Mouse (Mus musculus) embryonic facial prominence, embryonic 10.5 days (tissue): Measurements from ENCODE around the gene Kcng4. TPM values are rescaled to one million over a fixed set of nuclear protein-coding genes. Genes with fewer than 3 reads are reported as not detected.
A peak's percentile ranks its signal among the peaks of the same experiment; 100 is the strongest.

Source experiments
- DNase-seq: peaks from one replicate; pipeline ENCODE4 v3.0.0-alpha.2; 2017; ENCODE audit warnings: low spot score
- H3K27ac ChIP-seq: fragments of 300-500 bp; sonication (generic); replicated peaks from 2 replicates; pipeline ENCODE4 v1.5.1; 2016; ENCODE audit warnings: mild to moderate bottlenecking
- H3K27me3 ChIP-seq: fragments of 300-500 bp; sonication (generic); replicated peaks from 2 replicates; pipeline ENCODE4 v1.6.1; 2016; ENCODE audit warnings: low read depth, mild to moderate bottlenecking; ENCODE audit not compliant: poor library complexity, severe bottlenecking
- H3K36me3 ChIP-seq: fragments of 300-500 bp; sonication (generic); replicated peaks from 2 replicates; pipeline ENCODE4 v1.6.1; 2016; ENCODE audit warnings: mild to moderate bottlenecking, moderate library complexity
- H3K4me1 ChIP-seq: fragments of 300-500 bp; sonication (generic); 2 replicates; pipeline ENCODE4 v1.6.1; 2016
- H3K4me3 ChIP-seq: fragments of 300-500 bp; sonication (generic); 2 replicates; pipeline ENCODE4 v1.5.1; 2016; ENCODE audit warnings: mild to moderate bottlenecking, moderate library complexity
- H3K9me3 ChIP-seq: fragments of 300-500 bp; sonication (generic); 2 replicates; pipeline ENCODE4 v1.6.1; 2016; ENCODE audit warnings: mild to moderate bottlenecking
- WGBS: fragments of 180-500 bp; shearing (Covaris S2); methylation state at CpG from one replicate; pipeline ENCODE4 v1.1.7; 2016; 5-methylcytosine and 5-hydroxymethylcytosine counted together
- polyA plus RNA-seq: library from polyadenylated mRNA; unstranded; fragments of >200 nt; fragmentation: Nextera tagmentation; extraction: Ambion mirVana; gene quantifications from 2 replicates; pipeline ENCODE4 v1.2.1, GENCODE M21; 2016

The Kcng4 gene
- polyA plus RNA-seq, 1 experiment from 2014 or later, result 0.22 TPM

DNA sequence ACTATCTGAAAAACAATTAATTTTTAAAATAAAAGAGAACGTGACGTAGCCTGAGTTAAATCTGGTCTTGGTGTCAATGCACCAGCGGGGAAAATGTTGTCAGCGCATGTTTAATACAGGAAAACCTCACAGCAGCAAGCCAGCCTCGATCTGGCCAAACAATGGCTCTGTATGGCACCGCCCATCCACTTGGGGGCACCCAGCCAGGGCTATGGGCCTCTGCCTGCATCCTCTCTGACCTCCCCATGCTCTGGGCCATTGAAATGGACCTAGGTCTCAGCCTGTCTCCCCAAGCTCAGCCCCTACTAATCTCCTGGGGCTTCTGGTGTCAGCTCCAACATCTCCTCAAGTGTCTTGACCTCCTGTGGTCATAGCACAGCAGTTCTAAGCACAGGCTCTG lies 26.4 kb upstream of the Kcng4 start:
- 77% methylated on average over 6 of the region's 6 CpGs for WGBS
- H3K4me1 ChIP-seq, result peaks cover 69% of the 10 kb centered on the region
- DNase-seq, result no peak

DNA sequence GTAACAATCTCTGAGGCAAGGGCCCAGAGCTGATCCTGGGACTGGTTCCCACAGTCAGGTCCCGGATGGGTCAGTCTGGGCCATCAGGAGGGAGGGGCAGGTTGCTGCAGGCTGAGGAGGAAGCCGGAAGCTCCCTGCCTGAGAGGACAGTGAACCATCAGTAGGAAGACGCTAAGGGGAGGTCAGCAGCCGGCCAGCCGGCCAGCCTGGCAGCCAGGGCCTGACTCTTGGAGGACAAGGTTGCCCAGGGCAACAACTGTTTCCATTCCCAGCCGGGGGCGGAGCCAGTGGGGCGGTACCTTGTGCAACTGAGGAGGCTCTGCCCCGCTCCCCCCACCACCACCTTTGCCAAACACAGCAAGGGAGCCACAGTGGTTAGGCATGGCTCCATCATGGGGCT lies 25.6 kb upstream of the Kcng4 start:
- Histone ChIP-seq H3K4me3 (peak overlapping the region; percentile 32), H3K36me3 (no peaks in the 10 kb centered on the region), H3K4me1 (peaks cover 63% of the 10 kb centered on the region), H3K27me3 (peaks cover 9% of the 10 kb centered on the region), H3K9me3 (peaks cover 5% of the 10 kb centered on the region; the same call in 1 of the 2 replicates), H3K27ac (peak overlapping the region; percentile 82)
- 6% methylated on average over 9 of the region's 9 CpGs for WGBS
- DNase-seq, result peak; percentile 79

More for the DNA sequence above, 26.4 kb upstream of the Kcng4 start:
- Histone ChIP-seq H3K27me3 (peaks cover 18% of the 10 kb centered on the region), H3K9me3 (peaks cover 5% of the 10 kb centered on the region; the same call in 1 of the 2 replicates), H3K4me3 (no peak overlapping the region), H3K36me3 (no peaks in the 10 kb centered on the region), H3K27ac (no peak overlapping the region)

DNA sequence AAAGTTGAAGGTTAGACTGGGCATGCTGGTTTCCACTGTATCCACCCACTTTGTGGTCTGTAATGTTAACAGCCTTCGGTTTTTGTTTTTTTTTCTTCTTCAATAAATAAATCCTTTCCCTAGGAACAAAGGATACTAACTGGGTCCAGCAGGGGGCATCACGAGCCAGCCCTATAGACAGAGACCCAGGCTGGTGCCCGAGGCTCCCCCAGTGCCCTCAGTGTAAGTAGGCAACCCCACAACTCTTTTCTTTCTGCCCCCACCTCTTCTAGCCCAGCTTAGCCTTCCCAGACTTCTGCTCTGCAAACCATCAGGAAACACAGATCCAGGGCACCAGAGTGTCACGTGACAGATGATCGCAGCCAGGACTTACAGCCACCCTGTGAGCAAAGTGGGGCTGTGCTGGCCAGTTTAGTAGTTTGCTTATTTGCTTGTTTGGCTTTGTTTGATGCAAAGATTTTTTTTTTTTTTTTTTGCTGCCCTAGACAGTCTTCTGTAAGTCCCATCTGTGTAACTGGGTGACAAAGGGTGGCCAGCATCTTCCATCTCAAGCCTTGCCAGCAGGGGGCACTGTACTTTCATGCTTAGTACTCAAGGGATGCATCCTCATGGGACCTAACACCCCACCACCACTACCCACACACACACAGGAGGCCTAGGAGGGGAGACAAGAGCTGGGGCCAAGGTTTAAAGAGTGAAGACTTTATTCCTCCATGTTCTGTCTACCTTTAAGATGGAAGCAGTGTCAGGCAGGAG lies 21.4 kb upstream of the Kcng4 start:
- Histone ChIP-seq H3K4me3 (no peak overlapping the region), H3K4me1 (peaks cover 36% of the 10 kb centered on the region), H3K27ac (no peak overlapping the region), H3K27me3 (no peaks in the 10 kb centered on the region), H3K36me3 (no peaks in the 10 kb centered on the region), H3K9me3 (peaks cover 5% of the 10 kb centered on the region; the same call in 1 of the 2 replicates)
- WGBS, result 58% methylated on average over 5 of the region's 5 CpGs
- DNase-seq, result peak; percentile 30

DNA sequence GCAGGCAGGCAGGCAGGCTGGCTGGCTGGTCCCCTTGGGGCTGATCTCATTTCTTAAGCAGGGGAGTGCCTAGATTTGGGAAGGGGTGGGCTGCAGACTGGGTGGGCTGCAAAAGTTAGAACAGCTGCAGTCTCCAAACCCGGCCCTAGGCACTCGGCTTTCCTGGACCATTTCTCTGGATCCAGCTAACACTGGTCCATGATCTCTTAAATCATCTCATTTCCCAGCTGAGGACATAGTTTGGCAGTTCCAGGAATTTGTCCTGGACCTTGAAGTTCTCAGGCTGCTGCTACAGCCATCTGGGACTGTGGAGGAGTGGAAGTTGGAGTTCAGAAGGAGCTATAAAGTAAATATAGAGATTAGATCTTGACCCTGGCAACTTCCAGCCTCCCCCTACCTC lies 15.8 kb upstream of the Kcng4 start:
- Histone ChIP-seq H3K27me3 (no peaks in the 10 kb centered on the region), H3K4me1 (peaks cover 20% of the 10 kb centered on the region), H3K36me3 (no peaks in the 10 kb centered on the region), H3K9me3 (0 out of 2 replicates have a peak, but pooled peaks cover 3% of the 10 kb centered on the region), H3K4me3 (no peak overlapping the region), H3K27ac (no peak overlapping the region)
- DNase-seq, result no peak
- 43% methylated on average over 2 of the region's 2 CpGs for WGBS

DNA sequence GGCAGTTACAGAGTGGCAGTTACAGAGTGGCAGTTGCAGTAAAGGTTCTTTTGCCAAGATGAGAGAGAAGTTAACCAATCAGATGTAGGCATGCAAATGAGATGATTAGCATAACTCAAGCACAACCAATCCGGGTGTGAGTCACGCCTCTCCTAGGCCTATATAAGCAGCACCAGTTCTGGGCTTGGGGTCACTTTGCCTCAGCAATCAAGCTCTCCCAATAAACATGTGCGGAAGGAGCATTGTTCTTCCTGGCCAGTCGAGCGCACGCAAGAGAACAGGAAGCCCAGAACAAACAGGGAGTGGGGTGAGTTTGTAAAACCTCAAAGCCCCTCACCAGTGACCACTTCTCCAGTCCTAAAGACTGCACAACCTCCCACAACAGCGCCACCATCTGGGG lies 11.4 kb upstream of the Kcng4 start:
- Histone ChIP-seq H3K9me3 (peaks cover 4% of the 10 kb centered on the region; the same call in 1 of the 2 replicates), H3K27ac (no peak overlapping the region), H3K4me1 (peaks cover 14% of the 10 kb centered on the region), H3K4me3 (no peak overlapping the region), H3K27me3 (no peaks in the 10 kb centered on the region), H3K36me3 (no peaks in the 10 kb centered on the region)
- 87% methylated on average over 7 of the region's 7 CpGs for WGBS
- no peak for DNase-seq

DNA sequence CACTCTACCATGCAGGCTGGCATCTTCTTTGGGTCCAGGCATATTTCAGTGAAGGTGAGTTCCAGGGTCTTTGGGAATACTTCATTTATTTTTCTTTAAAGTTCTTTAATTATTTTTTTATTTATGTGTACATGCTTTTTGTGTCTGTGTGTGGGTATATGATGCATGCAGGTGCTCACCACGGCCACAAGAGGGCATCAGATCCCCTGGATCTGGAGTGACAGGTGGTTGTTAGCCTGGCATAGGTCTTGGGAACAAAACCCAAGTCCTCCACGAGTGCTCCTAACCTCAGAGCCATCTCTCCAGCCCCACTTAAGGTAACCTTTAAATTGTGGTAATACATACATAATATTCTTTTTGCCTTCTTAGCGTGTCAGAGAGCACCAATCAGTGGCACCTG lies 10.7 kb upstream of the Kcng4 start:
- H3K27ac ChIP-seq, result no peak overlapping the region
- DNase-seq, result no peak
- peaks cover 5% of the 10 kb centered on the region; the same call in 1 of the 2 replicates for H3K9me3 ChIP-seq
- peaks cover 7% of the 10 kb centered on the region for H3K4me1 ChIP-seq
- no peaks in the 10 kb centered on the region for H3K36me3 ChIP-seq
- H3K4me3 ChIP-seq, result no peak overlapping the region
- WGBS, result 79% methylated on average over 3 of the region's 3 CpGs
- H3K27me3 ChIP-seq, result no peaks in the 10 kb centered on the region

DNA sequence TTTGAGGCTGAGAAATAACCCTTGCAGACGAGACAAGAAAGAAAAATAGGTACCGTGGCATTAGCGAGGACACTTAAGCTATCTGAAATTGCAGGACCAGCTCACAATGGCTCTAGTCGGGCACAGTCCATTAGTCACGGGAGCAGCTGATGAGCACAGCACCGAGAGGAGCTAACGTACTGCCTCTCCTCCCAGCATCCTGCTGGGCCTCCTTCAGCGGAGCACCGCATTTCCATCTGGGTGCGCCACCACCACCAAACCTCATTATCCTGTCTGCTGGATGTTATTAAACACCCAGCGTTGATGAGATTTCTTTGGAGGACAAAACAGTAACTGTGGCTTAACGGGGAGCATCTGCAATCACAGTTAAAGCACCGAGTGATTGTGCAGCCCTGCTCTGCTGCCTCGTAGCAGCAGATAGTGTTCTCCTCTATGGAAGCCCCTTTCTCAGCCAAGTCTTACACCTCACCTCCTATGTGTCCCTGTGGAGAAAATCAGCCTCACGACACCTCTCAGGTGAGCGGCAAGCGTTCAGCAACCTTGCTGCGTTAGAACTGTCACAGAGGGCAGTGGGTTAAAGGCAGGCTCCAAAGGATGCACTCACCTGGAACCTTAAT lies 9.6 kb upstream of the Kcng4 start:
- peak; percentile 12 for DNase-seq
- no peak overlapping the region for H3K4me3 ChIP-seq
- H3K36me3 ChIP-seq, result no peaks in the 10 kb centered on the region
- no peaks in the 10 kb centered on the region for H3K27me3 ChIP-seq
- 69% methylated on average over 18 of the region's 18 CpGs for WGBS
- H3K27ac ChIP-seq, result no peak overlapping the region; the same call in 1 of the 2 replicates
- H3K9me3 ChIP-seq, result peaks cover 5% of the 10 kb centered on the region; the same call in 1 of the 2 replicates
- 0 out of 2 replicates have a peak, but pooled peaks cover 3% of the 10 kb centered on the region for H3K4me1 ChIP-seq

DNA sequence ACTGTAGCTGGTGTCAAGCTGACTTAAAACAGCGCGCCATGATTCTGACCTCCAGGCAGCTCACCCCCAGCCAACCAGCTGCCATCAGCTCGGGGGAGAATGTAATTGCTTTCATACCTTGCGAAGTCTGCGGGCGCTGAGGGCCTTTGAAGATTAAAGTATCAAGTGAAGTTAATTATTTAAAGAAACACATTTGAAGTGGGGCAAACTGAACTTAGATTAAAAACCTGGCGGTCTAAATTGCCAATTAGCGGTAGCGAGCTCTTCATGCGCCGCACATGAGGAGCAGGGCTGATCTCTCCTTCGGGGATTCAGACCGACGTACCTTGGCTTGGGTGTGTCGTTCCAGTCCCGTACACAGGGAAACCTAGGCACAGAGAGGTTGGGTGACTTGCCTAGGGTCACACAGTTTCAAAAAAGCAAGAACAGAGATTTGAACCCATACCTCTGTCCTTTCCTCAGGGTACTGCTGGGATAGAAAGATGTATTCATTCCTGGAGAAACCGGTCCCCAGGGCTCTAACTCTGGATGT lies 9.0 kb upstream of the Kcng4 start:
- Histone ChIP-seq H3K27me3 (no peaks in the 10 kb centered on the region), H3K9me3 (peaks cover 5% of the 10 kb centered on the region; the same call in 1 of the 2 replicates), H3K4me3 (no peak overlapping the region), H3K36me3 (no peaks in the 10 kb centered on the region), H3K4me1 (0 out of 2 replicates have a peak, but pooled peaks cover 3% of the 10 kb centered on the region), H3K27ac (no peak overlapping the region)
- DNase-seq, result peak; percentile 31
- WGBS, result 80% methylated on average over 17 of the region's 17 CpGs

DNA sequence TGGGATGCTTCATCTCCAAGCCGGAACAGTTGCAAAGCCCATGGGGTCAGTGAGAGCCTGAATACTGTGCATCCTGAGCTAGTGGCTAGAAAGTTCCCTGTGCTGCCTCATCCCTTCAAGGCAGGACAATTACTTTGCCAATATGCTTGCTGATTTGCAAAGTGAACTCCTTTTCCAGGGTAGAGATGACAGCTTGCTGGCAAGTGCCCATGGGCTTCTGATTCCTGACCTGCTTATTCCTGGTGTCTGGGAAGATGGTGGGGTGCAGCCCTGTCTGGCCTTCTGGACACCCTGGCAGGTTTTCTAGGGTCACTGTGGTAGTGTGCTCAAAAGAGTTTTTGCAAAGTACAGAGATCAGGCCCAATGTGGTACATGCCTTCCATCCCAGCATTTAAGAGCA lies 7.5 kb upstream of the Kcng4 start:
- no peak overlapping the region for H3K27ac ChIP-seq
- WGBS, result 91% methylated on average over 1 of the region's 1 CpGs

DNA sequence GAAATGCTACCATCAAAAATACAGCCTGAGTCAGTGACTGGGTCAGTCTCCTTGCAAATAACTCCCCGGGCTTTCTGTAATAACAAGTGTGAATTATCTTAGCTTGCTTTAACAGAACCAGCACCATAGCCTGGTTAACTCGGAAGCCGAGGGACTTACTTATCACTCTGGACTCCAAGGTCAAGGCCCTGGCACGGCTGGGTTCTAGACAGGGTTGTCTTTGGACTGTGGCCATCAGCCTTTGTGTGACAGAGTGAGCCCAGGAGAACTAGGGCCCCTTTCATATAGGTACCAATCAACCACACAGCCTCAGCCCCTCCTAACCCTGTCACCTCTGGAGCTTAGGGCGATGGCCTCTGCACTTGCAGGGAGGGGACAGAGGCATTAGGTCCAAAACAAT lies 5.6 kb upstream of the Kcng4 start:
- 84% methylated on average over 5 of the region's 5 CpGs for WGBS
- peaks cover 20% of the 10 kb centered on the region for H3K27me3 ChIP-seq
- no peak overlapping the region for H3K4me3 ChIP-seq
- no peak overlapping the region for H3K27ac ChIP-seq
- no peaks in the 10 kb centered on the region for H3K36me3 ChIP-seq
- H3K9me3 ChIP-seq, result peaks cover 2% of the 10 kb centered on the region; the same call in 1 of the 2 replicates
- DNase-seq, result no peak
- peaks cover 15% of the 10 kb centered on the region for H3K4me1 ChIP-seq

More for the DNA sequence above, 7.5 kb upstream of the Kcng4 start:
- DNase-seq, result no peak
- Histone ChIP-seq H3K36me3 (no peaks in the 10 kb centered on the region), H3K27me3 (peaks cover under 1% of the 10 kb centered on the region; the same call in 1 of the 2 replicates), H3K9me3 (peaks cover 5% of the 10 kb centered on the region; the same call in 1 of the 2 replicates), H3K4me3 (no peak overlapping the region), H3K4me1 (0 out of 2 replicates have a peak, but pooled peaks cover 3% of the 10 kb centered on the region)

DNA sequence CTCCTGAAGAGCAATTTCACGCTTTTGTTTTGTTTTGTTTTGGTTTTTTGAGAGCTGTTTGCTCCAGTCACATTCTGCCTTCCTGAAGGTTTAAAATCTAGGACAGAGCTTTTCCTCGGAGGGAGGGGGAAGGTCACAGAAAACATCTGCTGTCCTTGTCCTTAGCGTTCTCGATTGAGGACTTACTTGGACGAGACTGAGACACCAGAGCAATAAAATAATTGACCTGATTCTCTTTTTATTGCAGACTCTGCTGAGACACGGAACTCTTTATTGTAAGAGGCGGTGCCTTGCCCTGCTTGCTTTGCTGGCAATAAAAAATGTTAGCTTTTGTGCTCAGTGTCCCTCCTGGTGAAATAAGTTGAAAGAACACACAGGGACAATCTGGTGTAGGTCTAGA lies 4.3 kb upstream of the Kcng4 start:
- WGBS, result 81% methylated on average over 7 of the region's 7 CpGs
- no peak for DNase-seq
- Histone ChIP-seq H3K9me3 (peaks cover 2% of the 10 kb centered on the region; the same call in 1 of the 2 replicates), H3K4me3 (no peak overlapping the region), H3K36me3 (no peaks in the 10 kb centered on the region), H3K27ac (no peak overlapping the region), H3K4me1 (peaks cover 28% of the 10 kb centered on the region), H3K27me3 (peaks cover 32% of the 10 kb centered on the region)

DNA sequence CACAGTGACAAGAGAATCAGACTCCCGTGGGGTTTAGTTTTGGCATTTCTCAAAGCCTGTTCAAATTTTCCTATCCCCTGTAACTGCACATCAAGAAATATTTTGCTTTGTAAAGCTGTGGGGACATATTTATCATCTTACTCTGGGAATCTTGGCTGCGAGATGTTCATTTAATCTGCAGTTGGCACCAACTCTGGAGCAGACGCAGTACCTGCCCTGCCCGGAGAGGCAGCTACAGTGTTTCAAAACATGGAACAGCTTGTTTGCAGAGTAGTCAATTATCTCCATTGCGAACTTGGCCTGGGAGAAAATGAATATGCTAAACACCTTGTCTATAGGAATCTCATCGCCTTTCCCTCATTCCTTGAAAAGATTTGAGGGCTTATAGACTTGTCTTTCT lies 2.8 kb upstream of the Kcng4 start:
- H3K9me3 ChIP-seq, result peaks cover 2% of the 10 kb centered on the region; the same call in 1 of the 2 replicates
- no peak overlapping the region for H3K27ac ChIP-seq
- 87% methylated on average over 6 of the region's 6 CpGs for WGBS
- peaks cover 48% of the 10 kb centered on the region for H3K27me3 ChIP-seq
- no peak overlapping the region for H3K4me3 ChIP-seq
- H3K4me1 ChIP-seq, result peaks cover 30% of the 10 kb centered on the region
- no peaks in the 10 kb centered on the region for H3K36me3 ChIP-seq
- no peak for DNase-seq
